Mouse (Mus musculus) ES-Bruce4 (cell line): ENCODE measurements around the gene Hrk. TPM values are rescaled to one million over a fixed set of nuclear protein-coding genes. Genes with fewer than 3 reads are reported as not detected.

Experiments used
- H3K27ac ChIP-seq: 2 replicates; pipeline ENCODE4 v1.5.1; 2012; ENCODE audit warnings: low read length, inconsistent platforms; ENCODE audit not compliant: insufficient read depth
- H3K27me3 ChIP-seq: 2 replicates; pipeline ENCODE4 v1.6.1; 2012; ENCODE audit warnings: mild to moderate bottlenecking, low read length, inconsistent platforms; ENCODE audit not compliant: control insufficient read depth, poor library complexity, insufficient read depth, severe bottlenecking
- H3K36me3 ChIP-seq: 2 replicates; pipeline ENCODE4 v1.6.1; 2012; ENCODE audit warnings: inconsistent platforms, mild to moderate bottlenecking, low read length, moderate library complexity; ENCODE audit not compliant: control insufficient read depth, poor library complexity, insufficient read depth, severe bottlenecking
- H3K4me1 ChIP-seq: one replicate; pipeline ENCODE4 v1.8.1; 2011; ENCODE audit warnings: low read length; ENCODE audit not compliant: control insufficient read depth, insufficient read depth
- H3K4me3 ChIP-seq: 2 replicates; pipeline ENCODE4 v1.5.1; 2011; ENCODE audit warnings: low read depth, mild to moderate bottlenecking, low read length
- H3K9ac ChIP-seq: 2 replicates; pipeline ENCODE4 v1.6.1; 2012; ENCODE audit warnings: low read depth, mild to moderate bottlenecking, inconsistent platforms; ENCODE audit not compliant: poor library complexity, severe bottlenecking
- H3K9me3 ChIP-seq: replicated peaks from 2 replicates; pipeline ENCODE4 v1.6.1; 2012; ENCODE audit warnings: mild to moderate bottlenecking, low read length, inconsistent platforms; ENCODE audit not compliant: control insufficient read depth, poor library complexity, insufficient read depth, severe bottlenecking
- CTCF ChIP-seq: IDR thresholded peaks from one replicate; pipeline ENCODE4 v1.8.1; 2011; ENCODE audit warnings: low read depth, low read length
- EP300 ChIP-seq: IDR thresholded peaks from 2 replicates; pipeline ENCODE4 v1.6.1; 2011; ENCODE audit warnings: low read depth, low read length; ENCODE audit not compliant: insufficient read depth
- POLR2A ChIP-seq: IDR thresholded peaks from one replicate; pipeline ENCODE4 v1.8.1; 2011; ENCODE audit warnings: low read length; ENCODE audit not compliant: insufficient read depth
- polyA plus RNA-seq: library from polyadenylated mRNA; stranded (reverse); fragments of >200 nt; gene quantifications from 2 replicates; pipeline ENCODE4 v1.2.4, GENCODE M21; 2011; ENCODE audit warnings: low read depth; ENCODE audit not compliant: missing spikeins, insufficient read depth, insufficient read length

Hrk gene
- polyA plus RNA-seq, 1 experiment, result 1.3 TPM

- no peaks in the 10 kb centered on the region for H3K36me3 ChIP-seq
- H3K27ac ChIP-seq, result no peak overlapping the region
- no peak overlapping the region for H3K4me3 ChIP-seq
- no peaks in the 10 kb centered on the region for H3K27me3 ChIP-seq
- H3K4me1 ChIP-seq, result no peaks in the 10 kb centered on the region
- TF ChIP-seq CTCF (no peak), EP300 (no peak), POLR2A (no peak)
- no peak overlapping the region for H3K9ac ChIP-seq
- H3K9me3 ChIP-seq, result no peaks in the 10 kb centered on the region
Measured at GRCm38 (mm10) chr5:118192221-118192620, 27.8 kb downstream of the Hrk start.

GRCm38 (mm10) chr5:118197421-118197820 lies 33.0 kb downstream of the Hrk start:
- Histone ChIP-seq H3K27ac (no peak overlapping the region), H3K4me1 (no peaks in the 10 kb centered on the region), H3K9me3 (no peaks in the 10 kb centered on the region), H3K9ac (no peak overlapping the region), H3K36me3 (no peaks in the 10 kb centered on the region), H3K4me3 (no peak overlapping the region), H3K27me3 (no peaks in the 10 kb centered on the region)
- TF ChIP-seq EP300 (no peak), POLR2A (no peak), CTCF (no peak)

GRCm38 (mm10) chr5:118199670-118200069 lies 35.2 kb downstream of the Hrk start:
- no peaks in the 10 kb centered on the region for H3K36me3 ChIP-seq
- no peak overlapping the region for H3K27ac ChIP-seq
- no peaks in the 10 kb centered on the region for H3K9me3 ChIP-seq
- H3K4me1 ChIP-seq, result no peaks in the 10 kb centered on the region
- no peaks in the 10 kb centered on the region for H3K27me3 ChIP-seq
- no peak overlapping the region for H3K9ac ChIP-seq
- H3K4me3 ChIP-seq, result no peak overlapping the region
- TF ChIP-seq CTCF (no peak), POLR2A (no peak), EP300 (no peak)

GRCm38 (mm10) chr5:118204675-118205440 lies 40.4 kb downstream of the Hrk start:
- Histone ChIP-seq H3K4me1 (no peaks in the 10 kb centered on the region), H3K9me3 (no peaks in the 10 kb centered on the region), H3K27me3 (no peaks in the 10 kb centered on the region), H3K27ac (no peak overlapping the region), H3K9ac (no peak overlapping the region), H3K36me3 (no peaks in the 10 kb centered on the region), H3K4me3 (no peak overlapping the region)
- no peak for TF ChIP-seq POLR2A
- TF ChIP-seq CTCF, result no peak
- TF ChIP-seq EP300, result no peak

- Histone ChIP-seq H3K36me3 (no peaks in the 10 kb centered on the region), H3K27me3 (no peaks in the 10 kb centered on the region), H3K9ac (no peak overlapping the region), H3K4me1 (no peaks in the 10 kb centered on the region), H3K9me3 (no peaks in the 10 kb centered on the region), H3K4me3 (no peak overlapping the region), H3K27ac (no peak overlapping the region)
- TF ChIP-seq POLR2A (no peak), CTCF (no peak), EP300 (no peak)
Measured at GRCm38 (mm10) chr5:118205852-118206251, 41.4 kb downstream of the Hrk start.

GRCm38 (mm10) chr5:118214012-118214411 lies 49.6 kb downstream of the Hrk start:
- Histone ChIP-seq H3K9me3 (no peaks in the 10 kb centered on the region), H3K27ac (no peak overlapping the region), H3K27me3 (no peaks in the 10 kb centered on the region), H3K36me3 (no peaks in the 10 kb centered on the region), H3K4me1 (no peaks in the 10 kb centered on the region), H3K4me3 (no peak overlapping the region), H3K9ac (no peak overlapping the region)
- TF ChIP-seq POLR2A (no peak), EP300 (no peak), CTCF (no peak)
